ENCODE assay signal across 10 mouse cellular contexts in the genomic region with DNA sequence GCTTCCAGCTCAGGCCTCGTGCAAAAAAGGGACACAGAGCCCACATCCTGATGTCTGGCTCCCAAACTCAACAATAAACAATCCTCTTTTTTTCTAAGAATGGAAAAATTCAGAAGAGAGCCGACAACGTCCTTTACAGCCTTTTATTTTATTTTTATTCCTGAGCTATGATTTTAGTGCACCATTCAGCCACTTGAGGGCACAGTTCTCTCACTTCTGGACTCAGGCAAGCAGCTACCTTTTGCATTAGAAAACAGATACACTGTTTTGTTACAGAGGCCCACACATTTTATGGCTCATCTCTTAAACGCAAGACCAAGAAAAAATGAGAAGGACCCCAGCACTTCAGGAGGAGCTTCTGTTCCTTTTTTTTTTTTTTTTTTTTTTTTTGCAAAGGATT.
DNase-seq lines count a peak whose midpoint lies in the region; ATAC-seq and TF ChIP-seq lines count a peak whose summit lies in the region.
"Had no signal": no experiment of that assay in that cellular context is flagged by ENCODE, and none has a peak within 500 bp of the region (broad histone marks: within the 10 kb centered on the region; RNA-seq: fewer than 3 reads in every experiment).

No protein-coding gene starts in this region.

- H3K4me2 ChIP-seq in neural tube, embryonic 15.5 days: peak overlapping the region; percentile 27; the same call in 1 of the 2 replicates
- H3K4me2 ChIP-seq in hindbrain, postnatal 0 days (ENCODE audit: low read depth, low read length): 0 out of 2 replicates have a peak overlapping the region, but pooled peaks have one; percentile 0
- H3K4me2 ChIP-seq in stomach, embryonic 15.5 days: 0 out of 2 replicates have a peak overlapping the region, but pooled peaks have one; percentile 29
- H3K4me2 ChIP-seq in forebrain, embryonic 15.5 days (replicated peaks): no peak overlapping the region
- H3K4me2 ChIP-seq: limb, embryonic 12.5 days had no signal

- H3K4me1 ChIP-seq in neural tube, embryonic 15.5 days: no peaks in the 10 kb centered on the region
- H3K4me1 ChIP-seq in hindbrain, postnatal 0 days (ENCODE audit: insufficient read depth, low read length): peaks cover 3% of the 10 kb centered on the region; the same call in 1 of the 2 replicates
- no peaks in the 10 kb centered on the region for H3K4me1 ChIP-seq in stomach, embryonic 15.5 days
- H3K4me1 ChIP-seq in forebrain, embryonic 15.5 days: no peaks in the 10 kb centered on the region

- TF ChIP-seq CTCF in hindbrain, postnatal 0 days (IDR thresholded peaks at IDR 0.05; ENCODE audit: low read depth): peak; percentile 76

- no peak overlapping the region for H3K27ac ChIP-seq in neural tube, embryonic 15.5 days (replicated peaks)
- H3K27ac ChIP-seq in hindbrain, postnatal 0 days: no peak overlapping the region
- no peak overlapping the region for H3K27ac ChIP-seq in stomach, embryonic 15.5 days
- no peak overlapping the region for H3K27ac ChIP-seq in forebrain, embryonic 15.5 days (replicated peaks)
- H3K27ac ChIP-seq: limb, embryonic 12.5 days had no signal

- no peaks in the 10 kb centered on the region for H3K9me3 ChIP-seq in neural tube, embryonic 15.5 days (replicated peaks)
- H3K9me3 ChIP-seq in hindbrain, postnatal 0 days (ENCODE audit: low read length): no peaks in the 10 kb centered on the region
- no peaks in the 10 kb centered on the region for H3K9me3 ChIP-seq in stomach, embryonic 15.5 days
- H3K9me3 ChIP-seq in forebrain, embryonic 15.5 days: no peaks in the 10 kb centered on the region

- H3K4me3 ChIP-seq in neural tube, embryonic 15.5 days (replicated peaks): no peak overlapping the region
- no peak overlapping the region for H3K4me3 ChIP-seq in hindbrain, postnatal 0 days (ENCODE audit: low read length)
- no peak overlapping the region for H3K4me3 ChIP-seq in stomach, embryonic 15.5 days (replicated peaks)
- no peak overlapping the region for H3K4me3 ChIP-seq in forebrain, embryonic 15.5 days
- H3K4me3 ChIP-seq: limb, embryonic 12.5 days had no signal

- no peaks in the 10 kb centered on the region for H3K27me3 ChIP-seq in neural tube, embryonic 15.5 days (replicated peaks)
- H3K27me3 ChIP-seq in hindbrain, postnatal 0 days (ENCODE audit: insufficient read depth, low read length): no peaks in the 10 kb centered on the region
- H3K27me3 ChIP-seq in stomach, embryonic 15.5 days (replicated peaks): no peaks in the 10 kb centered on the region
- H3K27me3 ChIP-seq in forebrain, embryonic 15.5 days: no peaks in the 10 kb centered on the region
- H3K27me3 ChIP-seq: limb, embryonic 12.5 days had no signal

- intact Hi-C loops in heart, postnatal 36 days (cut with DNase I): loop anchor here (5.0 kb wide), 2 partner anchors 145 to 345 kb away; a partner anchor contains a TSS

- no peak for ATAC-seq in neural tube, embryonic 15.5 days (ENCODE audit: low FRiP score)
- ATAC-seq in hindbrain, postnatal 0 days: no peak
- no peak for ATAC-seq in stomach, embryonic 15.5 days (ENCODE audit: insufficient read depth, low FRiP score, low read depth)
- ATAC-seq in forebrain, embryonic 15.5 days (replicated peaks): no peak

- peak; percentile 36 for DNase-seq in heart, postnatal 4 days
- DNase-seq in heart, postnatal 36 days: no peak
- no peak for DNase-seq in neural tube, embryonic 10.5 days (ENCODE audit: extremely low spot score, low spot score)
- DNase-seq in hindbrain, postnatal 0 days (ENCODE audit: low spot score): peak; percentile 70
- DNase-seq in cerebellum, adult 18-20 months: no peak
- DNase-seq: adrenal gland, adult 8-10 months had no signal

- H3K9ac ChIP-seq in neural tube, embryonic 15.5 days (replicated peaks): no peak overlapping the region
- H3K9ac ChIP-seq in hindbrain, postnatal 0 days (replicated peaks; ENCODE audit: low read length): no peak overlapping the region
- H3K9ac ChIP-seq in stomach, embryonic 15.5 days: no peak overlapping the region
- H3K9ac ChIP-seq in forebrain, embryonic 15.5 days (replicated peaks): no peak overlapping the region
- H3K9ac ChIP-seq: limb, embryonic 12.5 days had no signal

- no peaks in the 10 kb centered on the region for H3K36me3 ChIP-seq in neural tube, embryonic 15.5 days
- H3K36me3 ChIP-seq in hindbrain, postnatal 0 days (ENCODE audit: insufficient read depth, low read length): no peaks in the 10 kb centered on the region
- no peaks in the 10 kb centered on the region for H3K36me3 ChIP-seq in stomach, embryonic 15.5 days
- no peaks in the 10 kb centered on the region for H3K36me3 ChIP-seq in forebrain, embryonic 15.5 days
- H3K36me3 ChIP-seq: limb, embryonic 12.5 days had no signal

- WGBS in neural tube, embryonic 15.5 days: 34% methylated on average over 4 of the region's 4 CpGs
- 30% methylated on average over 4 of the region's 4 CpGs for WGBS in hindbrain, postnatal 0 days
- WGBS in stomach, embryonic 15.5 days: 27% methylated on average over 4 of the region's 4 CpGs
- WGBS in forebrain, embryonic 15.5 days: 33% methylated on average over 4 of the region's 4 CpGs

Comparison
In these comparisons a context has a peak if more than half of its experiments do, and no peak if none do; other contexts are left out.
1. DNase-seq: peak in heart, postnatal 4 days (single experiment) and hindbrain, postnatal 0 days (single experiment); none in heart, postnatal 36 days (0 of 2), neural tube, embryonic 10.5 days (single experiment) and cerebellum, adult 18-20 months (0 of 2).